Mouse (Mus musculus) heart, embryonic 15.5 days (tissue): ENCODE data around the gene Arhgap40. TPM values are rescaled to one million over a fixed set of nuclear protein-coding genes. Genes with fewer than 3 reads are reported as not detected.

Source experiments
- ATAC-seq: fragments of 200-750 bp; cut with Nextera tagmentation; replicated peaks from 2 replicates; pipeline ENCODE4 v1.8.0; 2017; ENCODE audit warnings: low read depth, moderate TSS enrichment; ENCODE audit not compliant: insufficient number of reproducible peaks, insufficient read depth, low FRiP score
- H3K27ac ChIP-seq: fragments of 300-500 bp; sonication (generic); 2 replicates; pipeline ENCODE4 v1.5.1; 2015; ENCODE audit warnings: mild to moderate bottlenecking, inconsistent platforms
- H3K27me3 ChIP-seq: fragments of 300-500 bp; sonication (generic); 2 replicates; pipeline ENCODE4 v1.6.1; 2015; ENCODE audit warnings: inconsistent platforms
- H3K36me3 ChIP-seq: fragments of 300-500 bp; sonication (generic); 2 replicates; pipeline ENCODE4 v1.6.1; 2015; ENCODE audit warnings: mild to moderate bottlenecking, inconsistent platforms
- H3K4me1 ChIP-seq: fragments of 300-500 bp; sonication (generic); replicated peaks from 2 replicates; pipeline ENCODE4 v1.6.1; 2015; ENCODE audit warnings: inconsistent platforms
- H3K4me2 ChIP-seq: fragments of 300-500 bp; sonication (generic); 2 replicates; pipeline ENCODE4 v1.6.1; 2015; ENCODE audit warnings: inconsistent platforms, mild to moderate bottlenecking, moderate library complexity
- H3K4me3 ChIP-seq: fragments of 300-500 bp; sonication (generic); 2 replicates; pipeline ENCODE4 v1.5.1; 2015; ENCODE audit warnings: mild to moderate bottlenecking, inconsistent platforms
- H3K9ac ChIP-seq: fragments of 300-500 bp; sonication (generic); 2 replicates; pipeline ENCODE4 v1.6.1; 2015; ENCODE audit warnings: mild to moderate bottlenecking, inconsistent platforms
- H3K9me3 ChIP-seq: fragments of 300-500 bp; sonication (generic); replicated peaks from 2 replicates; pipeline ENCODE4 v1.6.1; 2016; ENCODE audit warnings: inconsistent platforms
- WGBS: fragments of 180-500 bp; shearing (Covaris S2); methylation state at CpG from one replicate; pipeline ENCODE4 v1.1.7; 2015; ENCODE audit warnings: mixed read lengths; 5-methylcytosine and 5-hydroxymethylcytosine counted together
- polyA plus RNA-seq: library from polyadenylated mRNA; unstranded; fragments of >200 nt; fragmentation: Nextera tagmentation; extraction: Ambion mirVana; gene quantifications from 2 replicates; pipeline ENCODE4 v1.2.1, GENCODE M21; 2015

The Arhgap40 gene
- polyA plus RNA-seq, 1 experiment from 2014 or later, result not detected

- no peak for ATAC-seq
- no peaks in the 10 kb centered on the region for H3K4me1 ChIP-seq
- H3K27ac ChIP-seq, result no peak overlapping the region
- no peak overlapping the region for H3K4me2 ChIP-seq
- WGBS, result 3% methylated on average over 12 of the region's 12 CpGs
- H3K9ac ChIP-seq, result no peak overlapping the region
- no peaks in the 10 kb centered on the region for H3K36me3 ChIP-seq
- H3K27me3 ChIP-seq, result no peaks in the 10 kb centered on the region
- H3K9me3 ChIP-seq, result no peaks in the 10 kb centered on the region
- H3K4me3 ChIP-seq, result no peak overlapping the region
These were observed 72.2 kb downstream of the Arhgap40 start for GRCm38 (mm10) chr2:158584621-158585358.

- no peak overlapping the region for H3K27ac ChIP-seq
- 52% methylated on average over 8 of the region's 8 CpGs for WGBS
These were observed 76.1 kb downstream of the Arhgap40 start for GRCm38 (mm10) chr2:158588524-158589271.

GRCm38 (mm10) chr2:158590495-158590894, 77.9 kb downstream of the Arhgap40 start:
- Histone ChIP-seq H3K4me1 (no peaks in the 10 kb centered on the region), H3K9me3 (no peaks in the 10 kb centered on the region), H3K4me2 (no peak overlapping the region), H3K36me3 (no peaks in the 10 kb centered on the region), H3K4me3 (no peak overlapping the region), H3K27ac (no peak overlapping the region), H3K27me3 (peaks cover 9% of the 10 kb centered on the region), H3K9ac (no peak overlapping the region)
- ATAC-seq, result no peak
- WGBS, result 41% methylated on average over 3 of the region's 3 CpGs

More at GRCm38 (mm10) chr2:158588524-158589271, 76.1 kb downstream of the Arhgap40 start:
- Histone ChIP-seq H3K9ac (no peak overlapping the region), H3K36me3 (no peaks in the 10 kb centered on the region), H3K27me3 (no peaks in the 10 kb centered on the region), H3K4me3 (no peak overlapping the region), H3K4me1 (no peaks in the 10 kb centered on the region), H3K9me3 (no peaks in the 10 kb centered on the region), H3K4me2 (no peak overlapping the region)
- no peak for ATAC-seq

- Histone ChIP-seq H3K4me2 (no peak overlapping the region), H3K36me3 (no peaks in the 10 kb centered on the region), H3K4me3 (no peak overlapping the region), H3K4me1 (no peaks in the 10 kb centered on the region), H3K27ac (no peak overlapping the region), H3K9me3 (no peaks in the 10 kb centered on the region), H3K9ac (no peak overlapping the region), H3K27me3 (peaks cover 17% of the 10 kb centered on the region)
- WGBS, result 38% methylated on average over 5 of the region's 5 CpGs
- ATAC-seq, result no peak
These were observed 78.7 kb downstream of the Arhgap40 start for GRCm38 (mm10) chr2:158591286-158591685.

GRCm38 (mm10) chr2:158593371-158593770, 80.8 kb downstream of the Arhgap40 start:
- no peak for ATAC-seq
- no peak overlapping the region for H3K4me3 ChIP-seq
- no peak overlapping the region for H3K4me2 ChIP-seq
- H3K27ac ChIP-seq, result no peak overlapping the region
- H3K9me3 ChIP-seq, result no peaks in the 10 kb centered on the region
- no peak overlapping the region for H3K9ac ChIP-seq
- 71% methylated on average over 4 of the region's 4 CpGs for WGBS
- H3K36me3 ChIP-seq, result no peaks in the 10 kb centered on the region
- no peaks in the 10 kb centered on the region for H3K4me1 ChIP-seq
- H3K27me3 ChIP-seq, result peaks cover 30% of the 10 kb centered on the region

GRCm38 (mm10) chr2:158595103-158595502, 82.5 kb downstream of the Arhgap40 start:
- no peak overlapping the region for H3K27ac ChIP-seq
- H3K36me3 ChIP-seq, result no peaks in the 10 kb centered on the region
- WGBS, result under 1% methylated on average over 12 of the region's 12 CpGs
- H3K4me1 ChIP-seq, result no peaks in the 10 kb centered on the region
- H3K9ac ChIP-seq, result no peak overlapping the region
- peaks cover 48% of the 10 kb centered on the region for H3K27me3 ChIP-seq
- no peak overlapping the region for H3K4me3 ChIP-seq
- no peak overlapping the region for H3K4me2 ChIP-seq
- ATAC-seq, result no peak; the same call in 1 of the 2 replicates
- H3K9me3 ChIP-seq, result no peaks in the 10 kb centered on the region

- peaks cover 52% of the 10 kb centered on the region for H3K27me3 ChIP-seq
- 28% methylated on average over 7 of the region's 7 CpGs for WGBS
These were observed 83.0 kb downstream of the Arhgap40 start for GRCm38 (mm10) chr2:158595577-158595976.

GRCm38 (mm10) chr2:158596803-158597202, 84.2 kb downstream of the Arhgap40 start:
- no peak overlapping the region for H3K4me3 ChIP-seq
- H3K9me3 ChIP-seq, result no peaks in the 10 kb centered on the region
- peaks cover 62% of the 10 kb centered on the region for H3K27me3 ChIP-seq
- no peak overlapping the region for H3K9ac ChIP-seq
- H3K4me1 ChIP-seq, result no peaks in the 10 kb centered on the region
- no peak for ATAC-seq
- no peak overlapping the region for H3K4me2 ChIP-seq
- no peaks in the 10 kb centered on the region for H3K36me3 ChIP-seq
- 47% methylated on average over 1 of the region's 1 CpGs for whole genome bisulfite sequencing
- no peak overlapping the region for H3K27ac ChIP-seq

More at GRCm38 (mm10) chr2:158595577-158595976, 83.0 kb downstream of the Arhgap40 start:
- Histone ChIP-seq H3K36me3 (no peaks in the 10 kb centered on the region), H3K4me2 (no peak overlapping the region), H3K9me3 (no peaks in the 10 kb centered on the region), H3K27ac (no peak overlapping the region), H3K9ac (no peak overlapping the region), H3K4me1 (no peaks in the 10 kb centered on the region), H3K4me3 (no peak overlapping the region)
- no peak for ATAC-seq

Other genes with a start within 250 kb of the Arhgap40 start
- 11.4 and 15.8 TPM in 2 replicates for gene Lbp, start 206.3 kb upstream of the Arhgap40 start, polyA plus RNA-seq
- gene Snhg11, start 137.2 kb upstream of the Arhgap40 start, polyA plus RNA-seq, result 0.64 and 3.9 TPM in 2 replicates
- gene Ralgapb, start 102.9 kb upstream of the Arhgap40 start, polyA plus RNA-seq, result 11.0 and 12.7 TPM in 2 replicates
- gene Adig, start 10.2 kb upstream of the Arhgap40 start, polyA plus RNA-seq, result not detected in 2 replicates
- gene Slc32a1, start 98.0 kb downstream of the Arhgap40 start, polyA plus RNA-seq, result not detected in 2 replicates
- 5.6 and 7.4 TPM in 2 replicates for gene Actr5, start 112.1 kb downstream of the Arhgap40 start, polyA plus RNA-seq
- gene Ppp1r16b, start 152.6 kb downstream of the Arhgap40 start, polyA plus RNA-seq, result 5.2 and 6.8 TPM in 2 replicates